Mouse (Mus musculus) gastrocnemius, postnatal 25 days (tissue): Measurements from ENCODE around the gene Wdr34. TPM values are rescaled to one million over a fixed set of nuclear protein-coding genes. Genes with fewer than 3 reads are reported as not detected.

Experiments used
- DNase-seq: peaks from one replicate; pipeline ENCODE4 v3.0.0; 2022
- microRNA-seq, 2 experiments: library from miRNA; unstranded; fragments of <30 nt; microRNA quantifications; one replicate each; pipeline ENCODE4 v1.2.0; 2021; ENCODE audit warnings: borderline replicate concordance in 2 of 2
- total RNA-seq, 2 experiments: library from RNA; stranded (reverse); gene quantifications; 1 replicate in 1 of 2; 2 replicates in 1 of 2; pipeline ENCODE4 v1.2.3; 2021

Wdr34 gene
- total RNA-seq, 2 experiments from 2014 or later, result 3.3 to 3.4 TPM

GRCm38 (mm10) chr2:30032244-30032846 is 16.3 kb downstream of the Wdr34 start:
- DNase-seq, result no peak

GRCm38 (mm10) chr2:30026997-30027396 is 21.7 kb downstream of the Wdr34 start:
- DNase-seq, result no peak

GRCm38 (mm10) chr2:30025454-30025853 is 23.2 kb downstream of the Wdr34 start:
- no peak for DNase-seq

GRCm38 (mm10) chr2:30014326-30014966 is 34.2 kb downstream of the Wdr34 start:
- DNase-seq, result peak; percentile 59

- peak; percentile 83 for DNase-seq
These were observed 37.8 kb downstream of the Wdr34 start for GRCm38 (mm10) chr2:30010840-30011281.

GRCm38 (mm10) chr2:30009101-30009500 is 39.6 kb downstream of the Wdr34 start:
- no peak for DNase-seq

- no peak for DNase-seq
These were observed 56.7 kb downstream of the Wdr34 start for GRCm38 (mm10) chr2:29991962-29992361.

Small RNAs within 50 kb of the gene (microRNA-seq; reads per million reads assigned to microRNA genes)
- 0 reads per million in 2 experiments for gene Mir6997

Other genes with a start within 250 kb of the Wdr34 start
- gene Slc27a4, start 246.2 kb downstream of the Wdr34 start, total RNA-seq, result 10 to 100 TPM in 1 of 2 experiments, 1 to 10 TPM in 1; 8.2 to 10.7 TPM
- 10 to 100 TPM; 20.9 to 26.0 TPM for gene Urm1, start 228.8 kb downstream of the Wdr34 start, total RNA-seq
- gene Cercam, start 179.7 kb downstream of the Wdr34 start, total RNA-seq, result 10 to 100 TPM in 1 of 2 experiments, 1 to 10 TPM in 1; 8.5 to 10.6 TPM
- gene Odf2, start 159.7 kb downstream of the Wdr34 start, total RNA-seq, result 10 to 100 TPM; 10.3 to 14.7 TPM
- gene Gle1, start 113.5 kb downstream of the Wdr34 start, total RNA-seq, result 10 to 100 TPM; 19.7 to 21.3 TPM
- 10 to 100 TPM; 56.9 to 64.4 TPM for gene Sptan1, start 83.3 kb downstream of the Wdr34 start, total RNA-seq
- gene Set, start 8.5 kb upstream of the Wdr34 start, total RNA-seq, result 10 to 100 TPM; 75.4 to 85.1 TPM
- gene Pkn3, start 28.8 kb upstream of the Wdr34 start, total RNA-seq, result 1 to 10 TPM; 3.8 to 5.4 TPM
- 1 to 10 TPM; 2.4 to 3.1 TPM for gene Zdhhc12, start 44.8 kb upstream of the Wdr34 start, total RNA-seq
- 10 to 100 TPM; 20.1 to 20.3 TPM for gene Zer1, start 75.7 kb upstream of the Wdr34 start, total RNA-seq
- gene Tbc1d13, start 84.9 kb upstream of the Wdr34 start, total RNA-seq, result 10 to 100 TPM; 12.2 to 13.5 TPM
- gene Endog, start 122.6 kb upstream of the Wdr34 start, total RNA-seq, result 10 to 100 TPM; 56.2 to 62.1 TPM
- gene Spout1, start 129.6 kb upstream of the Wdr34 start, total RNA-seq, result 1 to 10 TPM; 4.3 to 4.8 TPM
- gene Kyat1, start 157.0 kb upstream of the Wdr34 start, total RNA-seq, result 10 to 100 TPM; 22.9 to 24.6 TPM
- gene Lrrc8a, start 188.8 kb upstream of the Wdr34 start, total RNA-seq, result 10 to 100 TPM; 16.2 to 17.1 TPM
- gene Gm28035, start 191.7 kb upstream of the Wdr34 start, total RNA-seq, result 1 to 10 TPM in 1 of 2 experiments, under 1 TPM in 1; 0.64 to 1.2 TPM
- gene Phyhd1, start 217.3 kb upstream of the Wdr34 start, total RNA-seq, result 10 to 100 TPM in 1 of 2 experiments, 1 to 10 TPM in 1; 8.4 to 19.5 TPM
- not detected for gene Gm28038, start 232.2 kb upstream of the Wdr34 start, total RNA-seq
- 10 to 100 TPM; 18.2 to 20.0 TPM for gene Dolk, start 237.5 kb upstream of the Wdr34 start, total RNA-seq
- 1 to 10 TPM; 7.8 to 9.9 TPM for gene Nup188, start 237.5 kb upstream of the Wdr34 start, total RNA-seq